Mouse (Mus musculus) midbrain, embryonic 16.5 days (tissue): ENCODE data around the gene Kcnk12. TPM values are rescaled to one million over a fixed set of nuclear protein-coding genes. Genes with fewer than 3 reads are reported as not detected.

ENCODE experiments used
- ATAC-seq: fragments of 200-750 bp; cut with Nextera tagmentation; 2 replicates; pipeline ENCODE4 v1.8.0; 2017; ENCODE audit warnings: moderate TSS enrichment
- H3K27ac ChIP-seq: fragments of 300-500 bp; sonication (generic); 2 replicates; pipeline ENCODE4 v1.5.1; 2014; ENCODE audit warnings: mild to moderate bottlenecking, low read length, mixed read lengths
- H3K27me3 ChIP-seq: fragments of 300-500 bp; sonication (generic); 2 replicates; pipeline ENCODE4 v1.6.1; 2014; ENCODE audit warnings: low read depth, low read length, mixed read lengths; ENCODE audit not compliant: control insufficient read depth, insufficient read depth
- H3K36me3 ChIP-seq: fragments of 300-500 bp; sonication (generic); 2 replicates; pipeline ENCODE4 v1.6.1; 2014; ENCODE audit warnings: mild to moderate bottlenecking, low read length, moderate library complexity, mixed read lengths; ENCODE audit not compliant: control insufficient read depth, insufficient read depth
- H3K4me1 ChIP-seq: fragments of 300-500 bp; sonication (generic); 2 replicates; pipeline ENCODE4 v1.6.1; 2014; ENCODE audit warnings: mild to moderate bottlenecking, low read length, mixed read lengths; ENCODE audit not compliant: control insufficient read depth, insufficient read depth
- H3K4me2 ChIP-seq: fragments of 300-500 bp; sonication (generic); 2 replicates; pipeline ENCODE4 v1.6.1; 2014; ENCODE audit warnings: mild to moderate bottlenecking, low read length, mixed read lengths
- H3K4me3 ChIP-seq: fragments of 300-500 bp; sonication (generic); 2 replicates; pipeline ENCODE4 v1.5.1; 2014; ENCODE audit warnings: low read depth, mild to moderate bottlenecking, low read length, moderate library complexity, mixed read lengths
- H3K9ac ChIP-seq: fragments of 300-500 bp; sonication (generic); 2 replicates; pipeline ENCODE4 v1.6.1; 2014; ENCODE audit warnings: low read depth, low read length, mixed read lengths
- H3K9me3 ChIP-seq: fragments of 300-500 bp; sonication (generic); replicated peaks from 2 replicates; pipeline ENCODE4 v1.6.1; 2014; ENCODE audit warnings: mild to moderate bottlenecking, low read length, mixed read lengths; ENCODE audit not compliant: control insufficient read depth, poor library complexity, severe bottlenecking
- WGBS: fragments of 180-500 bp; shearing (Covaris S2); extraction: QIAGEN DNeasy Blood & Tissue Kit; methylation state at CpG from one replicate; pipeline ENCODE4 v1.1.7; 2014; 5-methylcytosine and 5-hydroxymethylcytosine counted together
- polyA plus RNA-seq: library from polyadenylated mRNA; unstranded; fragments of >200 nt; fragmentation: Nextera tagmentation; extraction: Ambion mirVana; gene quantifications from 2 replicates; pipeline ENCODE4 v1.2.1, GENCODE M21; 2015

The Kcnk12 gene
- 0.63 and 0.65 TPM in 2 replicates for polyA plus RNA-seq

DNA sequence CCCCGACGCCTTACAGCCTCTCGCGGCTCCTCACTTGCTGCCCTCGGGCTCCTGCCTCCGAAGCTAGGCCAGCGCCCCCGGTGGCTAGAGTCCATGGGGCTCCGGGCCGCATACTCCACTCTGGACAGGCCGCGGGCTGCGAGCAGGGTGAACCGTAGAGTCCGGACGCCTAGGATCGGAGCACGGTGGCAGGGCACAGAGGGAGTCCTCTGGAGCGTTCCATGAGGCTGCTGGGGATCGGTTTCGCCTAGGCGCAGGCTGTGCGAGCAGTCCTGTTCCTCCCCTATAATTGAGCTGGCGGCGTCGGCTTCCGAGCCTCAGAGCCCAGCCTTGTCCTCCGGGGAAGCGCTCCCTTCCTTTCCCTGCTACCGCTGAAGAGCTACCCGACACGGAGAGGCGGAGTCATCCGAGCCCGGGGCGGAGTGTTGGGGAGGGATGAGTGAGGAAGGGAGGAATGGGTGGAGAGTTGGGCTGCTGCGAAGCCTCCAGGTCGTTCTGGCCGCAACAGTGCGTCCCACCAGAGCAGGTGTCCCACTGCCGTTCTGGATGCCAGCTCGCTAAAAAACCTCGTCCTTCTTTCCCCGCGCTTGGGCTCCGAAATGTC, at the start of gene Kcnk12:
Kcnk12 (minus strand) TSS at position 307 of the 604 bp plus-strand sequence.
- H3K4me3 ChIP-seq, result peak within 1 kb of the TSS; percentile 59
- ATAC-seq, result peak; percentile 77
- under 1% methylated on average over 34 of the region's 46 CpGs for WGBS
- H3K27ac ChIP-seq, result no peak within 1 kb of the TSS
- H3K9ac ChIP-seq, result peak within 1 kb of the TSS; percentile 65
- H3K4me2 ChIP-seq, result peak within 1 kb of the TSS; percentile 95
- H3K27me3 ChIP-seq, result peaks cover 41% of the 10 kb centered on the region
- H3K36me3 ChIP-seq, result no peaks in the 10 kb centered on the region
- H3K9me3 ChIP-seq, result no peaks in the 10 kb centered on the region
- H3K4me1 ChIP-seq, result peaks cover 20% of the 10 kb centered on the region

GRCm38 (mm10) chr17:87842156-87842555, 44.4 kb upstream of the Kcnk12 start:
- Histone ChIP-seq H3K9ac (no peak overlapping the region), H3K4me2 (no peak overlapping the region), H3K4me3 (no peak overlapping the region), H3K27me3 (no peaks in the 10 kb centered on the region), H3K9me3 (0 out of 2 replicates have a peak, but pooled peaks cover 3% of the 10 kb centered on the region), H3K4me1 (no peaks in the 10 kb centered on the region), H3K27ac (no peak overlapping the region), H3K36me3 (no peaks in the 10 kb centered on the region)
- 84% methylated on average over 5 of the region's 5 CpGs for WGBS
- no peak for ATAC-seq

- Histone ChIP-seq H3K9ac (no peak overlapping the region), H3K4me1 (no peaks in the 10 kb centered on the region), H3K4me2 (no peak overlapping the region), H3K27ac (no peak overlapping the region), H3K36me3 (no peaks in the 10 kb centered on the region), H3K9me3 (0 out of 2 replicates have a peak, but pooled peaks cover 3% of the 10 kb centered on the region), H3K4me3 (no peak overlapping the region), H3K27me3 (no peaks in the 10 kb centered on the region)
- ATAC-seq, result no peak
- WGBS, result 74% methylated on average over 7 of the region's 7 CpGs
Measured at GRCm38 (mm10) chr17:87840079-87840478, 42.3 kb upstream of the Kcnk12 start.

GRCm38 (mm10) chr17:87834850-87835249, 37.1 kb upstream of the Kcnk12 start:
- Histone ChIP-seq H3K4me3 (no peak overlapping the region), H3K27ac (no peak overlapping the region), H3K36me3 (no peaks in the 10 kb centered on the region), H3K4me1 (no peaks in the 10 kb centered on the region), H3K27me3 (no peaks in the 10 kb centered on the region), H3K9me3 (no peaks in the 10 kb centered on the region), H3K9ac (no peak overlapping the region), H3K4me2 (no peak overlapping the region)
- 21% methylated on average over 8 of the region's 8 CpGs for WGBS
- no peak for ATAC-seq

DNA sequence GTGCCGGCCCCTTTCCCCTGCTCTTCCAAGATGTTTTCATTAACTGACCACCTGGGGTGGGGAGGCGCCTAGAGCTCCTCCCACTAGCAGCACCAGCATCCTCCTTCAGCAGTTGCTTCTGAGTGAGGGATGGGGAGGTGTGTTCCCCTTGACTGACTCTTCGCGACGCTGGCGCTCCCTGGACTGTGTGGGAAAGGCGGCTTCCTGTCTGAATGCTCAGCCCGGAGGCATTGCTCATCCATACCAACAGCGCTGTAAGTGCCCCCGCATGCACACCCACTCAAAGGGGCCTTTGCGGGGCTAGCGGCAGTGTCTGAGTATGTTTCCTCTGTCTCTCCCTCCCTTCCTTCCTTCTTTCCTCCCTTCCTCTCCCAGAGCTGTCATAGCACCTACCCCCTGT, 29.1 kb upstream of the Kcnk12 start:
- 0 out of 2 replicates have a peak overlapping the region, but pooled peaks have one; percentile 13 for H3K9ac ChIP-seq
- H3K36me3 ChIP-seq, result no peaks in the 10 kb centered on the region
- H3K4me1 ChIP-seq, result no peaks in the 10 kb centered on the region
- no peaks in the 10 kb centered on the region for H3K27me3 ChIP-seq
- WGBS, result 21% methylated on average over 12 of the region's 12 CpGs
- no peaks in the 10 kb centered on the region for H3K9me3 ChIP-seq
- peak overlapping the region; percentile 19; the same call in 1 of the 2 replicates for H3K4me2 ChIP-seq
- peak; percentile 39; the same call in 1 of the 2 replicates for ATAC-seq
- no peak overlapping the region for H3K27ac ChIP-seq
- peak overlapping the region; percentile 4; the same call in 1 of the 2 replicates for H3K4me3 ChIP-seq

GRCm38 (mm10) chr17:87826036-87826560, 28.3 kb upstream of the Kcnk12 start:
- Histone ChIP-seq H3K9ac (no peak overlapping the region), H3K4me3 (no peak overlapping the region), H3K4me1 (no peaks in the 10 kb centered on the region), H3K27ac (no peak overlapping the region), H3K9me3 (no peaks in the 10 kb centered on the region), H3K4me2 (peak overlapping the region; percentile 22), H3K27me3 (no peaks in the 10 kb centered on the region), H3K36me3 (no peaks in the 10 kb centered on the region)
- 33% methylated on average over 23 of the region's 23 CpGs for WGBS
- ATAC-seq, result no peak

DNA sequence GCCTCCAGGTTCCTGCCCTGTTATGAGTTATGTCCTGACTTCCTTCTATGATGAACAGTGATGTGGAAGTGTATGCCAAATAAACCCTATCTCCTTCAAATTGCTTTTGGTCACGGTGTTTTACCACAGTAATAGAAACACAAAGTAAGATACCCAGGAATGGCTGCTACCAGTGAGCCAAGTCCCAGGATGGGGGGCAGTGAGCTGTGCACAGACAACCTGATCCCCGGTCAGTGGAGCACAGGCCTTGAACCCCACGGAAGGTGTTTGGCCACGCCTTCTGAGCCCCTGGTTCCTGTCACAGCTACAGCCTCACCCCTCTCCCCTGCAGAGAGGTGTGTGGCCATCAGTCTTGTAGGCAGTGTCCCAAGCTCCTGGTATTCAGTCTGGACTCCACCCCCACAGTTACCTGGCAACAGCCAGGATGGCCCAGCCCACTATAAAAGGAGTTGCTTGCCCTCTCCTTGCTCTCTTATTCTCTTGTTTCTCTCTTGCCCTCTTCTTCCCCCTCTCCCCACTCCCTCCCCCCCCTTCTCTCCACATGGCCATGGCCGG, 27.7 kb upstream of the Kcnk12 start:
- H3K27me3 ChIP-seq, result no peaks in the 10 kb centered on the region
- no peak overlapping the region for H3K4me3 ChIP-seq
- no peak overlapping the region for H3K4me2 ChIP-seq
- H3K36me3 ChIP-seq, result no peaks in the 10 kb centered on the region
- H3K4me1 ChIP-seq, result no peaks in the 10 kb centered on the region
- no peak overlapping the region for H3K9ac ChIP-seq
- no peak for ATAC-seq
- 49% methylated on average over 4 of the region's 5 CpGs for WGBS
- no peak overlapping the region for H3K27ac ChIP-seq
- no peaks in the 10 kb centered on the region for H3K9me3 ChIP-seq

- Histone ChIP-seq H3K4me1 (no peaks in the 10 kb centered on the region), H3K27ac (no peak overlapping the region), H3K4me3 (no peak overlapping the region), H3K9me3 (no peaks in the 10 kb centered on the region), H3K4me2 (no peak overlapping the region), H3K36me3 (no peaks in the 10 kb centered on the region), H3K27me3 (no peaks in the 10 kb centered on the region), H3K9ac (no peak overlapping the region)
- WGBS, result 82% methylated on average over 3 of the region's 3 CpGs
- ATAC-seq, result no peak
Measured at GRCm38 (mm10) chr17:87823031-87823430, 25.2 kb upstream of the Kcnk12 start.

- Histone ChIP-seq H3K4me3 (no peak overlapping the region), H3K4me2 (no peak overlapping the region), H3K4me1 (no peaks in the 10 kb centered on the region), H3K27ac (no peak overlapping the region), H3K36me3 (no peaks in the 10 kb centered on the region), H3K9me3 (no peaks in the 10 kb centered on the region), H3K9ac (no peak overlapping the region), H3K27me3 (no peaks in the 10 kb centered on the region)
- no peak for ATAC-seq
- WGBS, result 71% methylated on average over 2 of the region's 2 CpGs
Measured at GRCm38 (mm10) chr17:87809556-87809955, 11.8 kb upstream of the Kcnk12 start.
